Mouse (Mus musculus): ENCODE data around the gene Arpc5l. TPM values are rescaled to one million over a fixed set of nuclear protein-coding genes. Genes with fewer than 3 reads are reported as not detected.

Arpc5l gene
- polyA plus RNA-seq, 1 experiment, result 23.5 TPM

GRCm38 (mm10) chr2:39012768-39013279 is 7.7 kb downstream of the Arpc5l start:
- peaks cover 38% of the 10 kb centered on the region for H3K36me3 ChIP-seq (ENCODE audit: control insufficient read depth, insufficient read depth, low read length)
- TF ChIP-seq POLR2A (IDR thresholded peaks at IDR 0.05; ENCODE audit: low read depth, low read length) (no peak), CTCF (IDR thresholded peaks at IDR 0.05; ENCODE audit: extremely low read depth, insufficient read length, insufficient replicate concordance, low read depth, low read length) (no peak)
- WGBS, result 85% methylated on average over 7 of the region's 7 CpGs

DNA sequence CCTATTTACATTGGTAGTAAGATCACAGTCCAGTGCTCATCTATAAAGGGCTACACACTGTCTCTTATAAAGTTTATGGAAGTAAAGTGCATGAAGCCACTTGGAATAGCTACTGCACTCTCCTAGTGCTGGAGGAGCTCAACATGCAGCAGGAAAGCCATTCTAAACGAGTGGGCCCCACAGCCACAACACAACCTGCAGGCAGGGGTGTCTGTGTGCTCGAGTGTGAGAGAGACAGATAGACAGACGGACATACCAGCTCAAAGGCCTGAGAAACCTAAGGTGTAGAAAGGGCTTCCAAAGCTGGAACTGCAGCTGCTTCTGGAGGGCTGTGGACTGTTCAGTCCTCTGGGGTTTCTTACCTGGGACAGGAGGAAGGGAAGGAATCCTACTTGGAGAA is 11.4 kb downstream of the Arpc5l start:
- no peaks in the 10 kb centered on the region for H3K4me1 ChIP-seq (ENCODE audit: control insufficient read depth, insufficient read depth, insufficient read length, low read length)
- no peak overlapping the region for H3K27ac ChIP-seq (ENCODE audit: insufficient read depth, low read depth, low read length)
- H3K4me3 ChIP-seq (ENCODE audit: low read depth, low read length), result no peak overlapping the region
- TF ChIP-seq POLR2A (IDR thresholded peaks at IDR 0.05; ENCODE audit: low read depth, low read length), result no peak
- TF ChIP-seq CTCF (IDR thresholded peaks at IDR 0.05; ENCODE audit: extremely low read depth, insufficient read length, insufficient replicate concordance, low read depth, low read length), result no peak
- peaks cover 67% of the 10 kb centered on the region for H3K36me3 ChIP-seq (ENCODE audit: control insufficient read depth, insufficient read depth, low read length)
- no peaks in the 10 kb centered on the region for H3K27me3 ChIP-seq (ENCODE audit: control insufficient read depth, insufficient read depth, low read length)
- WGBS, result 74% methylated on average over 3 of the region's 3 CpGs

More at GRCm38 (mm10) chr2:39012768-39013279, 7.7 kb downstream of the Arpc5l start:
- Histone ChIP-seq H3K4me3 (ENCODE audit: low read depth, low read length) (no peak overlapping the region), H3K27ac (ENCODE audit: insufficient read depth, low read depth, low read length) (no peak overlapping the region), H3K4me1 (ENCODE audit: control insufficient read depth, insufficient read depth, insufficient read length, low read length) (peaks cover 6% of the 10 kb centered on the region; the same call in 1 of the 2 replicates), H3K27me3 (ENCODE audit: control insufficient read depth, insufficient read depth, low read length) (no peaks in the 10 kb centered on the region)

DNA sequence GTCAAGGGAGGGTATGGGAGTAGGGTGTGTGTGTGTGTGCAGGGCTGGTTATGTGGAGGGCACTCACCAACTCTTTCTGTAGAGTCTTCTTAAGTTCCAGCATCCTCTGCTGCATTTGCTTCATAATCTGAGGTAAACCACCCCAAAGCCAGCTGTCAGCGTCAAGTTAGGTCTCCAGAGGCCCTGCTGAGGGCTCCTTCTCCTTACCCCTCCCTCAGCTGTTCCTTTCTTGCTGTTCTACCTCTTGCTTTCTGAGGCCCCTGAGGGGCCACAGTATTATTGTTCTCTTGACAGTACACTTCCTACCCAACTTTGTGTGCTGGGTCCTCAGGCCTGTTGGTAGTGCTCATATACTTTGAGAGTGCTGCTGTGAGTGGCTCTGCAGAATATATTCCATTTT is 14.9 kb downstream of the Arpc5l start:
- 91% methylated on average over 1 of the region's 1 CpGs for WGBS
- Histone ChIP-seq H3K27me3 (ENCODE audit: control insufficient read depth, insufficient read depth, low read length) (no peaks in the 10 kb centered on the region), H3K27ac (ENCODE audit: insufficient read depth, low read depth, low read length) (no peak overlapping the region), H3K36me3 (ENCODE audit: control insufficient read depth, insufficient read depth, low read length) (peaks cover 78% of the 10 kb centered on the region), H3K4me1 (ENCODE audit: control insufficient read depth, insufficient read depth, insufficient read length, low read length) (no peaks in the 10 kb centered on the region), H3K4me3 (ENCODE audit: low read depth, low read length) (no peak overlapping the region)
- TF ChIP-seq CTCF (IDR thresholded peaks at IDR 0.05; ENCODE audit: extremely low read depth, insufficient read length, insufficient replicate concordance, low read depth, low read length) (no peak), POLR2A (IDR thresholded peaks at IDR 0.05; ENCODE audit: low read depth, low read length) (no peak)

- TF ChIP-seq CTCF (IDR thresholded peaks at IDR 0.05; ENCODE audit: extremely low read depth, insufficient read length, insufficient replicate concordance, low read depth, low read length), result no peak
- Histone ChIP-seq H3K4me1 (ENCODE audit: control insufficient read depth, insufficient read depth, insufficient read length, low read length) (no peaks in the 10 kb centered on the region), H3K27ac (ENCODE audit: insufficient read depth, low read depth, low read length) (no peak overlapping the region), H3K36me3 (ENCODE audit: control insufficient read depth, insufficient read depth, low read length) (peaks cover 63% of the 10 kb centered on the region), H3K27me3 (ENCODE audit: control insufficient read depth, insufficient read depth, low read length) (no peaks in the 10 kb centered on the region), H3K4me3 (ENCODE audit: low read depth, low read length) (no peak overlapping the region)
- WGBS, result 100% methylated on average over 1 of the region's 1 CpGs
Measured at GRCm38 (mm10) chr2:39031611-39032010, 26.5 kb downstream of the Arpc5l start.

- no peak overlapping the region for H3K27ac ChIP-seq (ENCODE audit: insufficient read depth, low read depth, low read length)
- no peaks in the 10 kb centered on the region for H3K27me3 ChIP-seq (ENCODE audit: control insufficient read depth, insufficient read depth, low read length)
- no peak overlapping the region for H3K4me3 ChIP-seq (ENCODE audit: low read depth, low read length)
- no peaks in the 10 kb centered on the region for H3K4me1 ChIP-seq (ENCODE audit: control insufficient read depth, insufficient read depth, insufficient read length, low read length)
- H3K36me3 ChIP-seq (ENCODE audit: control insufficient read depth, insufficient read depth, low read length), result peaks cover 57% of the 10 kb centered on the region
- TF ChIP-seq CTCF (IDR thresholded peaks at IDR 0.05; ENCODE audit: extremely low read depth, insufficient read length, insufficient replicate concordance, low read depth, low read length) (no peak), POLR2A (IDR thresholded peaks at IDR 0.05; ENCODE audit: low read depth, low read length) (no peak)
- WGBS, result 95% methylated on average over 1 of the region's 1 CpGs
Measured at GRCm38 (mm10) chr2:39040215-39040614, 35.1 kb downstream of the Arpc5l start.

DNA sequence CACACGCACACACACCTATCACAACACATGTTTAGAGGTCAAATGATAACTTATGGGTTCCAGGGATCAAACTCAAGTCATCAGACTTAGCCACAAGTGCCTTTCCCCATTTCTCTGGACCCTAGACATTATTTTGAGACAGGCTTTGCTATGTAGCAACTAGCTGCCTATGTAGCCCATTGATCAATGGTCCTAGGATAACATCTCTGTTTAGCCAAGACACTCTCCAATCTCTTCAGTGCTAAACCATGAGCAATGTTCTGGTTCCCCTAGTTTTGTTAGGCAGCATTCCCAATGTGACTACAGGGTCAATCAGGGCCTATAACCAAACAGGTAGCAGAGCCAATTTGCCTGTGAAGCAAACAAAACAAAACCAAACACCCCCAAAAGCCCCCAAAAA is 43.4 kb downstream of the Arpc5l start:
- H3K4me1 ChIP-seq (ENCODE audit: control insufficient read depth, insufficient read depth, insufficient read length, low read length), result no peaks in the 10 kb centered on the region
- H3K36me3 ChIP-seq (ENCODE audit: control insufficient read depth, insufficient read depth, low read length), result peaks cover 62% of the 10 kb centered on the region
- no peaks in the 10 kb centered on the region for H3K27me3 ChIP-seq (ENCODE audit: control insufficient read depth, insufficient read depth, low read length)
- WGBS, result 96% methylated on average over 1 of the region's 1 CpGs
- no peak overlapping the region for H3K27ac ChIP-seq (ENCODE audit: insufficient read depth, low read depth, low read length)
- no peak overlapping the region for H3K4me3 ChIP-seq (ENCODE audit: low read depth, low read length)
- TF ChIP-seq CTCF (IDR thresholded peaks at IDR 0.05; ENCODE audit: extremely low read depth, insufficient read length, insufficient replicate concordance, low read depth, low read length) (no peak), POLR2A (IDR thresholded peaks at IDR 0.05; ENCODE audit: low read depth, low read length) (no peak)

DNA sequence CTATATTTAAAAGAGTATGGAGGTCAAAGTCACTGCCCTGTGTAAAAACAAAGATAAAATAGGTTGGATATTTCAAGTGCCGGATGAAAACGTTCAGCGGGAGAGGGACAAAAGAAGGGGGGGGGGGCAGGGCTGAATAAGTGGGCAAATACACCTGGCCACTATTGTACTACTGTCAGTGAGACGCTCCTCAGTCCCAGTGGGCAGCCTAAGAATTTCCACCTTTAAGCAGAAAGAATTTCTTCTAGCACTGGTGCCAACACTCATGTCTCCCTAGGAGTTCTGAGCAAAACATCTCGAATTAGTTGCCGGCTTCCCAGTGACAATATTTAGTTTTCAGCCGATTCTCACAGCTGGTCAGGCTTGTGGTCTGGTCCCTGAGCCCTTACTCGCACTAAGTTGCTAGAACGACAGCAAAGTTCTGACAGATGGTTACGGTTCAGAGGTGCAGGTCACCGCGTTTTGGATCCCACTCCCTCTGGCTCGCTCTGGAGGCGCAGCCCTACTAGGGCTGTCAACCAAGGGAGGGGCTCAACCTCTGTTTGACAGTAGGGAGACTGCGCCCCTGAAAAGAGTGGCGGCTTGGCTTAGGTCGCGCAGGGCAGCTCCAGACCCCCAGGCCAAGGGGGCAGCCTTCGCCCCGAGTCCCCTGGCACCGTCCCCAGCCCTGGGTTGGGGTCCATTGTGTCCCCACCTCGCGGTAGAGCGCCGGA is 59.7 kb downstream of the Arpc5l start:
- no peaks in the 10 kb centered on the region for H3K27me3 ChIP-seq (ENCODE audit: control insufficient read depth, insufficient read depth, low read length)

More for the DNA sequence above, 59.7 kb downstream of the Arpc5l start:
- no peak for TF ChIP-seq POLR2A (IDR thresholded peaks at IDR 0.05; ENCODE audit: low read depth, low read length)
- TF ChIP-seq CTCF (IDR thresholded peaks at IDR 0.05; ENCODE audit: extremely low read depth, insufficient read length, insufficient replicate concordance, low read depth, low read length), result no peak
- Histone ChIP-seq H3K36me3 (ENCODE audit: control insufficient read depth, insufficient read depth, low read length) (peaks cover 20% of the 10 kb centered on the region), H3K4me1 (ENCODE audit: control insufficient read depth, insufficient read depth, insufficient read length, low read length) (no peaks in the 10 kb centered on the region), H3K4me3 (ENCODE audit: low read depth, low read length) (peak overlapping the region; percentile 69), H3K27ac (ENCODE audit: insufficient read depth, low read depth, low read length) (peak overlapping the region; percentile 83)
- under 1% methylated on average over 25 of the region's 25 CpGs for WGBS

Other genes with a start within 250 kb of the Arpc5l start
- gene Nr6a1, start 77.7 kb upstream of the Arpc5l start, polyA plus RNA-seq (2012; rRNA removed), result 1.8 and 7.2 TPM in 2 replicates
- 0.62 and 1.5 TPM in 2 replicates for gene Olfml2a, start 73.4 kb upstream of the Arpc5l start, polyA plus RNA-seq (2012; rRNA removed)
- gene Wdr38, start 7.9 kb upstream of the Arpc5l start, polyA plus RNA-seq (2012; rRNA removed), result 0.13 TPM in 2 replicates
- 34.0 and 67.2 TPM in 2 replicates for gene Rpl35, start 276 bp downstream of the Arpc5l start, polyA plus RNA-seq (2012; rRNA removed)
- gene Golga1, start 60.2 kb downstream of the Arpc5l start, polyA plus RNA-seq (2012; rRNA removed), result 5.2 and 10.4 TPM in 2 replicates
- gene Scai, start 185.4 kb downstream of the Arpc5l start, polyA plus RNA-seq (2012; rRNA removed), result 0.03 and 0.24 TPM in 2 replicates
- 4.3 and 8.9 TPM in 2 replicates for gene Ppp6c, start 221.1 kb downstream of the Arpc5l start, polyA plus RNA-seq (2012; rRNA removed)

All from small intestine, adult 2 months (tissue).